Mouse (Mus musculus) forebrain, postnatal 0 days (tissue): Measurements from ENCODE around the gene Maco1. TPM values are rescaled to one million over a fixed set of nuclear protein-coding genes. Genes with fewer than 3 reads are reported as not detected.

Experiments
- ATAC-seq: fragments of 200-750 bp; cut with Nextera tagmentation; 2 replicates; pipeline ENCODE4 v1.8.0; 2017; ENCODE audit warnings: mild to moderate bottlenecking, moderate library complexity
- DNase-seq: peaks from one replicate; pipeline ENCODE4 v3.0.0-alpha.2; 2015
- H3K27ac ChIP-seq: fragments of 300-500 bp; sonication (generic); 2 replicates; pipeline ENCODE4 v1.5.1; 2014; ENCODE audit warnings: low read depth, mild to moderate bottlenecking, antibody characterized with exemption, low read length, moderate library complexity, mixed read lengths
- H3K27me3 ChIP-seq: fragments of 300-500 bp; sonication (generic); 2 replicates; pipeline ENCODE4 v1.6.1; 2014; ENCODE audit warnings: mild to moderate bottlenecking, low read length, mixed read lengths; ENCODE audit not compliant: insufficient read depth
- H3K36me3 ChIP-seq: fragments of 300-500 bp; sonication (generic); 2 replicates; pipeline ENCODE4 v1.6.1; 2014; ENCODE audit warnings: mild to moderate bottlenecking, moderate library complexity; ENCODE audit not compliant: insufficient read depth
- H3K4me1 ChIP-seq: fragments of 300-500 bp; sonication (generic); 2 replicates; pipeline ENCODE4 v1.6.1; 2014; ENCODE audit warnings: antibody characterized with exemption; ENCODE audit not compliant: insufficient read depth
- H3K4me2 ChIP-seq: fragments of 300-500 bp; sonication (generic); 2 replicates; pipeline ENCODE4 v1.6.1; 2014; ENCODE audit warnings: low read depth, mild to moderate bottlenecking, moderate library complexity
- H3K4me3 ChIP-seq: fragments of 300-500 bp; sonication (generic); 2 replicates; pipeline ENCODE4 v1.5.1; 2014; ENCODE audit warnings: low read depth, low read length, mixed read lengths
- H3K9ac ChIP-seq: fragments of 300-500 bp; sonication (generic); 2 replicates; pipeline ENCODE4 v1.6.1; 2014; ENCODE audit warnings: mild to moderate bottlenecking
- H3K9me3 ChIP-seq: fragments of 300-500 bp; sonication (generic); 2 replicates; pipeline ENCODE4 v1.6.1; 2016; ENCODE audit warnings: low read length
- CTCF ChIP-seq: sonication (generic); IDR thresholded peaks from 2 replicates; pipeline ENCODE4 v1.5.1; 2016; ENCODE audit warnings: antibody characterized with exemption, control low read depth, low read depth
- WGBS: fragments of 180-500 bp; shearing (Covaris S2); extraction: QIAGEN DNeasy Blood & Tissue Kit; methylation state at CpG from one replicate; pipeline ENCODE4 v1.1.7; 2014; 5-methylcytosine and 5-hydroxymethylcytosine counted together
- polyA plus RNA-seq: library from polyadenylated mRNA; unstranded; fragments of >200 nt; fragmentation: Nextera tagmentation; extraction: Ambion mirVana; gene quantifications from 2 replicates; pipeline ENCODE4 v1.2.1, GENCODE M21; 2015
- total RNA-seq: library from RNA; depleted of rRNA; stranded (reverse); fragments of >200 nt; gene quantifications from 2 replicates; pipeline ENCODE4 v1.2.3, GENCODE M21; 2014; rRNA removed

Gene Maco1
- total and polyA plus RNA-seq, 2 experiments from 2014 or later: 78.4 to 103 TPM

DNA sequence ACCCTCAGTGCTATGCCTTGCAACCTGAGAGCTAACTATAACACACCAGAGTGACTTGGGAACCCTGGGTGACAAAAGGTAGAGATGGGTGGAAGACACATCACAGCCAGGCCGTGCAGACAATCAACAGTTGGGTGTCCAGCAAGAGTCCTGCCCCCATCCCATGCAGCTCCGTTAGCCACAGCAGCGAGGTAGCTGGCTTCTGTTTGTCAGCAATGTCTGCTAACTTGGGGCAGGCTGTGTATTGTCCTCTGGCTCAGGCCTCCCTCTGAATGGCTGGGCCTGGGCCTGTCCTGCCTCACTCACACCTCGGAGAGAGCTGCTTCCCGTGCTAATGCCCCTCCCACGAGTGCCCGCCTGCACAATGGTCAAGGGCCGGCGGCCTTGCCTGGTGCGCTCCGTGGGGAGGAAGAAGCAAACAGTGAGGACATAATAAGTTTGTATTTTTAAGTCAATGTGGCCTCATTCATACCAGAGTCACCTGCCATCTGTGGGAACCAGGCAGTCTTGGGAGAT, 100.2 kb downstream of the Maco1 start:
- no peak overlapping the region for H3K27ac ChIP-seq
- no peak overlapping the region for H3K4me2 ChIP-seq
- H3K4me3 ChIP-seq: no peak overlapping the region
- no peak overlapping the region for H3K9ac ChIP-seq
- H3K36me3 ChIP-seq: no peaks in the 10 kb centered on the region
- DNase-seq (no peak), ATAC-seq (no peak)
- no peak for TF ChIP-seq CTCF
- 53% methylated on average over 11 of the region's 11 CpGs for WGBS
- H3K9me3 ChIP-seq: no peaks in the 10 kb centered on the region
- no peaks in the 10 kb centered on the region for H3K27me3 ChIP-seq
- no peaks in the 10 kb centered on the region for H3K4me1 ChIP-seq

Other genes with a start within 250 kb of the Maco1 start
- gene Man1c1, start 149.1 kb downstream of the Maco1 start, total RNA-seq: 8.3 and 9.9 TPM in 2 replicates
- 1.7 and 2.4 TPM in 2 replicates for gene Man1c1, start 149.1 kb downstream of the Maco1 start, polyA plus RNA-seq
- gene Ldlrap1, start 85.3 kb downstream of the Maco1 start, total RNA-seq: 1.2 and 1.7 TPM in 2 replicates
- gene Ldlrap1, start 85.3 kb downstream of the Maco1 start, polyA plus RNA-seq: 2.3 TPM in 2 replicates
- 0.19 and 0.38 TPM in 2 replicates for gene Rhd, start 11.2 kb upstream of the Maco1 start, total RNA-seq
- gene Rhd, start 11.2 kb upstream of the Maco1 start, polyA plus RNA-seq: 0.14 and 0.70 TPM in 2 replicates
- gene Tmem50a, start 61.7 kb upstream of the Maco1 start, total RNA-seq: 165 and 174 TPM in 2 replicates
- gene Tmem50a, start 61.7 kb upstream of the Maco1 start, polyA plus RNA-seq: 200 and 248 TPM in 2 replicates
- 93.3 and 95.4 TPM in 2 replicates for gene Rsrp1, start 70.2 kb upstream of the Maco1 start, total RNA-seq
- gene Rsrp1, start 70.2 kb upstream of the Maco1 start, polyA plus RNA-seq: 180 and 225 TPM in 2 replicates
- 53.3 and 64.9 TPM in 2 replicates for gene Syf2, start 77.6 kb upstream of the Maco1 start, total RNA-seq
- 75.0 and 84.9 TPM in 2 replicates for gene Syf2, start 77.6 kb upstream of the Maco1 start, polyA plus RNA-seq